Mouse (Mus musculus) cerebellum, postnatal 25 days (tissue): ENCODE measurements around the gene Gm8994.
A peak's percentile ranks its signal among the peaks of the same experiment; 100 is the strongest.
"Not testable (repeated sequence)": the region's sequence is repeated elsewhere in the genome, so short reads cannot be mapped to it uniquely, and the experiment has no call there.

ENCODE experiments used
- DNase-seq, 2 experiments: peaks; one replicate each; pipeline ENCODE4 v3.0.0; 2021; ENCODE audit warnings: mixed read lengths in 2 of 2

Gene Gm8994

GRCm38 (mm10) chr6:136327239-136327638, at the start of gene Gm8994:
Gm8994 (plus strand) TSS chr6:136327539.
- not testable (repeated sequence) for DNase-seq

GRCm38 (mm10) chr6:136277685-136278084, 49.7 kb upstream of the Gm8994 start:
- DNase-seq: no peak

GRCm38 (mm10) chr6:136284565-136284964, 42.8 kb upstream of the Gm8994 start:
- no peak for DNase-seq

- no peak for DNase-seq
Observed at GRCm38 (mm10) chr6:136286180-136286579, 41.2 kb upstream of the Gm8994 start.

- DNase-seq: no peak
Observed at GRCm38 (mm10) chr6:136286589-136286988, 40.8 kb upstream of the Gm8994 start.

- no peak for DNase-seq
Observed at GRCm38 (mm10) chr6:136291424-136291823, 35.9 kb upstream of the Gm8994 start.

- no peak for DNase-seq
Observed at GRCm38 (mm10) chr6:136291951-136292714, 35.2 kb upstream of the Gm8994 start.

GRCm38 (mm10) chr6:136293700-136294099, 33.6 kb upstream of the Gm8994 start:
- DNase-seq: peak in 1 of 2 experiments; percentile 5

- DNase-seq: peak; percentile 9 to 21
Observed at GRCm38 (mm10) chr6:136295821-136296220, 31.5 kb upstream of the Gm8994 start.

- DNase-seq: no peak
Observed at GRCm38 (mm10) chr6:136296251-136296650, 31.1 kb upstream of the Gm8994 start.

GRCm38 (mm10) chr6:136303514-136303913, 23.8 kb upstream of the Gm8994 start:
- DNase-seq: no peak

GRCm38 (mm10) chr6:136304369-136304988, 22.9 kb upstream of the Gm8994 start:
- no peak for DNase-seq

- DNase-seq: no peak
Observed at GRCm38 (mm10) chr6:136309487-136309886, 17.9 kb upstream of the Gm8994 start.

GRCm38 (mm10) chr6:136328416-136328815, 1.1 kb downstream of the Gm8994 start:
- DNase-seq: not testable (repeated sequence)

- DNase-seq: no peak
Observed at GRCm38 (mm10) chr6:136340669-136341068, 13.3 kb downstream of the Gm8994 start.

GRCm38 (mm10) chr6:136341093-136341492, 13.8 kb downstream of the Gm8994 start:
- no peak for DNase-seq

GRCm38 (mm10) chr6:136343868-136344267, 16.5 kb downstream of the Gm8994 start:
- DNase-seq: no peak

GRCm38 (mm10) chr6:136345034-136345433, 17.7 kb downstream of the Gm8994 start:
- no peak for DNase-seq

- no peak for DNase-seq
Observed at GRCm38 (mm10) chr6:136345641-136346040, 18.3 kb downstream of the Gm8994 start.

GRCm38 (mm10) chr6:136347053-136347452, 19.7 kb downstream of the Gm8994 start:
- DNase-seq: no peak

- DNase-seq: no peak
Observed at GRCm38 (mm10) chr6:136347631-136348030, 20.3 kb downstream of the Gm8994 start.

- peak; percentile 76 to 85 for DNase-seq
Observed at GRCm38 (mm10) chr6:136353399-136354184, 26.3 kb downstream of the Gm8994 start.

- no peak for DNase-seq
Observed at GRCm38 (mm10) chr6:136358471-136358870, 31.1 kb downstream of the Gm8994 start.
